Mouse (Mus musculus): ENCODE results near the gene Ilf3.

DNA sequence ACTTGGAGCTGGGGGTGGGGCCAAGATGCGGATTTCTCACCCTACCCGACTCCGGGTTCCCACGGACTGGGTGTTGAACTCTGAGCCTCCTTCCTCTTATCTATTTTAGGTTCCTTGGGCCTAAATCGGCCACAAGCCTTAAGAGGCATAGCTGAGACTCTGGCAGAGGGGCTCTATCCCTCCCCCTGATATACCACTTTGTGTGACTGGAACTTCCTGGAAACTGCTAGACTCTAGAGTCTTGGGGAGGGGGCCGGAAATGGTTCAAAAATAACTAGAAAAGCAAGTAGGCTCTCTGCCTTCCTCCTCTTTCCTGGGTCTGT is 46.2 kb upstream of the Ilf3 start:
- TF ChIP-seq CTCF (IDR thresholded peaks at IDR 0.05; ENCODE audit: insufficient read depth, low read depth, low read length) (no peak), POLR2A (IDR thresholded peaks at IDR 0.05; ENCODE audit: insufficient read depth, low read depth, low read length) (no peak)

Measured in olfactory bulb, adult 2 months (tissue).